Mouse (Mus musculus): ENCODE measurements at regions not wholly inside any gene's neighbourhood (a gene's known extent, or its start where the extent isn't known, plus 50 kb on each side); places are given as distances from the start of the nearest gene placed in this dataset.
"Not testable (repeated sequence)": the region's sequence is repeated elsewhere in the genome, so short reads cannot be mapped to it uniquely, and the experiment has no call there.

GRCm38 (mm10) chrX:75734628-75735302 lies 140.2 kb downstream of the Pls3 start:
- peak in 1 of 2 experiments; percentile 82 for DNase-seq (ENCODE audit: low spot score in 2 of 2)

- peak in 1 of 2 experiments; percentile 88 for DNase-seq (ENCODE audit: low spot score in 2 of 2)
These were observed 141.3 kb downstream of the Pls3 start for GRCm38 (mm10) chrX:75733651-75734050.

- DNase-seq (ENCODE audit: low spot score in 2 of 2): peak in 1 of 2 experiments; percentile 73
These were observed 145.2 kb downstream of the Pls3 start for GRCm38 (mm10) chrX:75729791-75730190.

GRCm38 (mm10) chrX:75728507-75728906 lies 146.5 kb downstream of the Pls3 start:
- DNase-seq (ENCODE audit: low spot score in 2 of 2): no peak

- not testable (repeated sequence) for DNase-seq (ENCODE audit: low spot score in 2 of 2)
These were observed 145.5 kb upstream of the Rab39b start for GRCm38 (mm10) chrX:75723542-75723941.

- DNase-seq (ENCODE audit: low spot score in 2 of 2): no peak
These were observed 121.9 kb upstream of the Rab39b start for GRCm38 (mm10) chrX:75699949-75700348.

GRCm38 (mm10) chrX:75675271-75675670 lies 97.2 kb upstream of the Rab39b start:
- not testable (repeated sequence) for DNase-seq (ENCODE audit: low spot score in 2 of 2)

- peak; percentile 95 to 98 for DNase-seq (ENCODE audit: low spot score in 2 of 2)
These were observed 96.1 kb upstream of the Rab39b start for GRCm38 (mm10) chrX:75673920-75674665.

GRCm38 (mm10) chrX:75673586-75673919 lies 95.5 kb upstream of the Rab39b start:
- DNase-seq (ENCODE audit: low spot score in 2 of 2): no peak

- DNase-seq (ENCODE audit: low spot score in 2 of 2): no peak
These were observed 94.9 kb upstream of the Rab39b start for GRCm38 (mm10) chrX:75672976-75673375.

- no peak for DNase-seq (ENCODE audit: low spot score in 2 of 2)
These were observed 89.6 kb upstream of the Rab39b start for GRCm38 (mm10) chrX:75667636-75668035.

GRCm38 (mm10) chrX:75643402-75643801 lies 65.4 kb upstream of the Rab39b start:
- no peak for DNase-seq (ENCODE audit: low spot score in 2 of 2)

Measured in heart, adult 9 months (tissue).